Mouse (Mus musculus) CH12.LX (cell line): Measurements from ENCODE around the gene Reln.

ENCODE experiments used
- CTCF ChIP-seq, 2 experiments: IDR thresholded peaks in 1 of 2; conservative IDR thresholded peaks in 1 of 2; 2 replicates each; pipeline ENCODE4 v1.5.1; 2011 to 2012; ENCODE audit warnings: low read depth in 2 of 2, low read length in 2 of 2, improper control_type of control experiment in 1 of 2, inconsistent platforms in 1 of 2, mild to moderate bottlenecking in 1 of 2, moderate library complexity in 1 of 2
- E2F4 ChIP-seq: IDR thresholded peaks from 2 replicates; pipeline ENCODE4 v1.6.1; 2011; ENCODE audit warnings: low read depth, low read length, improper control_type of control experiment; ENCODE audit not compliant: insufficient replicate concordance
- EP300 ChIP-seq: IDR thresholded peaks from 2 replicates; pipeline ENCODE4 v1.6.1; 2011; ENCODE audit warnings: low read length, improper control_type of control experiment
- JUND ChIP-seq: conservative IDR thresholded peaks from 2 replicates; pipeline ENCODE4 v1.6.1; 2011; ENCODE audit warnings: low read depth, low read length, improper control_type of control experiment
- MAFK ChIP-seq: IDR thresholded peaks from 2 replicates; pipeline ENCODE4 v1.6.1; 2011; ENCODE audit warnings: low read length, improper control_type of control experiment; ENCODE audit not compliant: insufficient replicate concordance
- MYC ChIP-seq: IDR thresholded peaks from 2 replicates; pipeline ENCODE4 v1.6.1; 2011; ENCODE audit warnings: low read depth, mild to moderate bottlenecking, improper control_type of control experiment, low read length
- PAX5 ChIP-seq: IDR thresholded peaks from 2 replicates; pipeline ENCODE4 v1.6.1; 2012; ENCODE audit warnings: low read length, inconsistent platforms, mixed read lengths
- POLR2A ChIP-seq: IDR thresholded peaks from 2 replicates; pipeline ENCODE4 v1.6.1; 2011; ENCODE audit warnings: low read depth, mild to moderate bottlenecking, improper control_type of control experiment, low read length
- SIN3A ChIP-seq: IDR thresholded peaks from 2 replicates; pipeline ENCODE4 v1.6.1; 2012; ENCODE audit warnings: low read length, improper control_type of control experiment, inconsistent platforms
- SMC3 ChIP-seq: IDR thresholded peaks from 2 replicates; pipeline ENCODE4 v1.6.1; 2011; ENCODE audit warnings: low read depth, low read length, improper control_type of control experiment
- TCF12 ChIP-seq: IDR thresholded peaks from 2 replicates; pipeline ENCODE4 v1.6.1; 2014; ENCODE audit warnings: low read depth, mild to moderate bottlenecking, inconsistent platforms, low read length, improper control_type of control experiment

DNA sequence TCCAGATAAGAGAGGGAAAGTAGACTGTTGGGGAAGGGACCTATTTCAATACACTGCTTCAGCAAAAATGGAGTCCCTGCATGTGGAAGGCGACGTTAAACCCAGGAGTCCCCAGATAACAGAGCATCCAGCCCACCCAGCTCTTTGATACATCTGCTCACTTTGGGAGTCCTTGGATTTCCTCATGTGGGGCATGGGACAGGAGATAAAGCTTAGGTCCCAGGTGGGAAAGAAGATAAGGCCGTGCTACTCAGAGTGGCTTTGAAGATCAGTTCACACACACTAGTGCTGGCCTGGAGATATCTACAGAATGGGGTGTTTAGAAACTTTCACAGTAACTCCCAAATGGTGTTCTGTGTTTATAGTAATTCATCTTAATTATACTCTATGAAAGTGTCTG is 3.9 kb upstream of the Reln start:
- TF ChIP-seq TCF12 = no peak
- no peak for TF ChIP-seq PAX5
- TF ChIP-seq JUND = no peak
- TF ChIP-seq MAFK = no peak
- no peak for TF ChIP-seq CTCF (conservative IDR thresholded peaks at IDR 0.05 in 1 of 2, IDR thresholded peaks at IDR 0.05 in 1 of 2; ENCODE audit: low read depth in 2 of 2, low read length in 2 of 2)
- no peak for TF ChIP-seq MYC
- TF ChIP-seq E2F4 = no peak
- TF ChIP-seq EP300 = no peak
- no peak for TF ChIP-seq POLR2A
- no peak for TF ChIP-seq SIN3A
- TF ChIP-seq SMC3 = no peak
